Mouse (Mus musculus) neural tube, embryonic 15.5 days (tissue): ENCODE results near the gene Pm20d1. TPM values are rescaled to one million over a fixed set of nuclear protein-coding genes. Genes with fewer than 3 reads are reported as not detected.

ENCODE experiments used
- ATAC-seq: fragments of 200-750 bp; cut with Nextera tagmentation; 2 replicates; pipeline ENCODE4 v1.8.0; 2017; ENCODE audit warnings: mild to moderate bottlenecking, moderate TSS enrichment, moderate library complexity; ENCODE audit not compliant: low FRiP score
- H3K27ac ChIP-seq: fragments of 300-500 bp; sonication (generic); replicated peaks from 2 replicates; pipeline ENCODE4 v1.5.1; 2015; ENCODE audit warnings: mild to moderate bottlenecking, inconsistent platforms
- H3K27me3 ChIP-seq: fragments of 300-500 bp; sonication (generic); replicated peaks from 2 replicates; pipeline ENCODE4 v1.6.1; 2015; ENCODE audit warnings: inconsistent platforms
- H3K36me3 ChIP-seq: fragments of 300-500 bp; sonication (generic); 2 replicates; pipeline ENCODE4 v1.6.1; 2015; ENCODE audit warnings: inconsistent platforms
- H3K4me1 ChIP-seq: fragments of 300-500 bp; sonication (generic); 2 replicates; pipeline ENCODE4 v1.6.1; 2015; ENCODE audit warnings: inconsistent platforms
- H3K4me2 ChIP-seq: fragments of 300-500 bp; sonication (generic); 2 replicates; pipeline ENCODE4 v1.6.1; 2015; ENCODE audit warnings: inconsistent platforms, mild to moderate bottlenecking, moderate library complexity
- H3K4me3 ChIP-seq: fragments of 300-500 bp; sonication (generic); replicated peaks from 2 replicates; pipeline ENCODE4 v1.5.1; 2015; ENCODE audit warnings: mild to moderate bottlenecking, inconsistent platforms
- H3K9ac ChIP-seq: fragments of 300-500 bp; sonication (generic); replicated peaks from 2 replicates; pipeline ENCODE4 v1.6.1; 2015; ENCODE audit warnings: mild to moderate bottlenecking, inconsistent platforms
- H3K9me3 ChIP-seq: fragments of 300-500 bp; sonication (generic); replicated peaks from 2 replicates; pipeline ENCODE4 v1.6.1; 2016; ENCODE audit warnings: inconsistent platforms
- WGBS: fragments of 180-500 bp; shearing (Covaris S2); methylation state at CpG from one replicate; pipeline ENCODE4 v1.1.7; 2015; ENCODE audit warnings: mixed read lengths; 5-methylcytosine and 5-hydroxymethylcytosine counted together
- polyA plus RNA-seq: library from polyadenylated mRNA; unstranded; fragments of >200 nt; fragmentation: Nextera tagmentation; extraction: Ambion mirVana; gene quantifications from 2 replicates; pipeline ENCODE4 v1.2.1, GENCODE M21; 2015

Pm20d1 gene
- polyA plus RNA-seq, 1 experiment from 2014 or later, result 0.13 TPM

- no peaks in the 10 kb centered on the region for H3K9me3 ChIP-seq
- H3K4me2 ChIP-seq, result peak within 1 kb of the TSS; percentile 85
- peak within 1 kb of the TSS; percentile 58 for H3K4me3 ChIP-seq
- no peak within 1 kb of the TSS for H3K27ac ChIP-seq
- no peaks in the 10 kb centered on the region; the same call in 1 of the 2 replicates for H3K27me3 ChIP-seq
- ATAC-seq, result peak; percentile 96
- H3K36me3 ChIP-seq, result no peaks in the 10 kb centered on the region
- peaks cover 10% of the 10 kb centered on the region for H3K4me1 ChIP-seq
- peak within 1 kb of the TSS; percentile 36 for H3K9ac ChIP-seq
- WGBS, result 1% methylated on average over 46 of the region's 46 CpGs
These were observed 70.1 kb downstream of the Pm20d1 start, which contains the start of gene Rab29 for GRCm38 (mm10) chr1:131867093-131867945. Gene Rab29 (plus strand): TSS chr1:131867224.

- WGBS, result 31% methylated on average over 10 of the region's 10 CpGs
- Histone ChIP-seq H3K4me2 (peak overlapping the region; percentile 85), H3K9me3 (no peaks in the 10 kb centered on the region), H3K27ac (no peak overlapping the region), H3K9ac (peak overlapping the region; percentile 36), H3K4me1 (peaks cover 10% of the 10 kb centered on the region), H3K36me3 (no peaks in the 10 kb centered on the region), H3K27me3 (no peaks in the 10 kb centered on the region; the same call in 1 of the 2 replicates), H3K4me3 (peak overlapping the region; percentile 58)
- no peak for ATAC-seq
These were observed 70.7 kb downstream of the Pm20d1 start for GRCm38 (mm10) chr1:131867946-131868290.

- Histone ChIP-seq H3K4me1 (peaks cover 10% of the 10 kb centered on the region), H3K9ac (no peak overlapping the region), H3K27ac (no peak overlapping the region), H3K9me3 (no peaks in the 10 kb centered on the region), H3K36me3 (no peaks in the 10 kb centered on the region), H3K4me2 (no peak overlapping the region), H3K27me3 (no peaks in the 10 kb centered on the region), H3K4me3 (no peak overlapping the region)
- no peak for ATAC-seq
- 87% methylated on average over 2 of the region's 2 CpGs for WGBS
These were observed 72.4 kb downstream of the Pm20d1 start for GRCm38 (mm10) chr1:131869561-131869960.

Other genes starting within 250 kb of the Pm20d1 start
- not detected in 2 replicates for gene Avpr1b, start 198.1 kb upstream of the Pm20d1 start, polyA plus RNA-seq
- gene Ctse, start 159.1 kb upstream of the Pm20d1 start, polyA plus RNA-seq, result 0.84 TPM in 1 of 2 replicates, not detected in the other
- 1.4 and 1.9 TPM in 2 replicates for gene Rab7b, start 108.7 kb upstream of the Pm20d1 start, polyA plus RNA-seq
- gene Slc26a9, start 53.4 kb upstream of the Pm20d1 start, polyA plus RNA-seq, result 0.09 and 0.10 TPM in 2 replicates
- gene Slc41a1, start 30.1 kb downstream of the Pm20d1 start, polyA plus RNA-seq, result 15.0 and 16.1 TPM in 2 replicates
- 7.2 and 10.5 TPM in 2 replicates for gene Rab29, start 69.8 kb downstream of the Pm20d1 start, polyA plus RNA-seq
- 44.3 and 52.4 TPM in 2 replicates for gene Nucks1, start 113.2 kb downstream of the Pm20d1 start, polyA plus RNA-seq
- gene Slc45a3, start 165.6 kb downstream of the Pm20d1 start, polyA plus RNA-seq, result 2.0 and 3.0 TPM in 2 replicates
- gene Elk4, start 210.2 kb downstream of the Pm20d1 start, polyA plus RNA-seq, result 8.0 and 15.4 TPM in 2 replicates